Comparison of ENCODE assay signal across 17 mouse cellular contexts in genomic region chr1:189209029-189209714, GRCm38 (mm10).
DNase-seq lines count a peak whose midpoint lies in the region; ATAC-seq lines count a peak whose summit lies in the region.
"Had no signal": no experiment of that assay in that cellular context is flagged by ENCODE, and none has a peak within 500 bp of the region (broad histone marks: within the 10 kb centered on the region; RNA-seq: fewer than 3 reads in every experiment).

No protein-coding gene starts in this region.

- no peak overlapping the region for H3K4me2 ChIP-seq in hindbrain, embryonic 16.5 days (ENCODE audit: low read length)
- no peak overlapping the region for H3K4me2 ChIP-seq in neural tube, embryonic 11.5 days (ENCODE audit: low read depth)
- H3K4me2 ChIP-seq: heart, embryonic 13.5 days; liver, embryonic 13.5 days had no signal

- no peaks in the 10 kb centered on the region for H3K36me3 ChIP-seq in hindbrain, embryonic 10.5 days
- H3K36me3 ChIP-seq in hindbrain, embryonic 16.5 days (ENCODE audit: control insufficient read depth, insufficient read depth, low read length): peaks cover 6% of the 10 kb centered on the region
- H3K36me3 ChIP-seq in neural tube, embryonic 11.5 days (ENCODE audit: control insufficient read depth, insufficient read depth, low read length): no peaks in the 10 kb centered on the region
- H3K36me3 ChIP-seq: heart, embryonic 13.5 days; limb, embryonic 10.5 days; liver, embryonic 13.5 days had no signal

- H3K9ac ChIP-seq in hindbrain, embryonic 16.5 days (ENCODE audit: low read depth, low read length): no peak overlapping the region
- H3K9ac ChIP-seq in neural tube, embryonic 11.5 days (ENCODE audit: low read length): no peak overlapping the region
- H3K9ac ChIP-seq: heart, embryonic 13.5 days; liver, embryonic 13.5 days had no signal

- DNase-seq in hindbrain, embryonic 10.5 days (ENCODE audit: low spot score): peak; percentile 35
- peak; percentile 20 for DNase-seq in neural tube, embryonic 11.5 days (ENCODE audit: low spot score)
- DNase-seq in neural tube, embryonic 10.5 days (ENCODE audit: extremely low spot score, low spot score): no peak
- DNase-seq in embryo, embryonic 11 days: peak; percentile 39
- DNase-seq in frontal cortex, adult 2 months (ENCODE audit: extremely low spot score in 1 of 2, low spot score in 1 of 2): no peak
- DNase-seq in urinary bladder, postnatal 36 days (ENCODE audit: low spot score in 2 of 2): no peak
- DNase-seq: adrenal gland, adult 2 months; kidney, adult 11 months; kidney, postnatal 14 days; liver, embryonic 13.5 days; right cerebral cortex, adult 18-20 months; thymus, adult 2 months had no signal

- H3K4me1 ChIP-seq in hindbrain, embryonic 10.5 days (replicated peaks): peaks cover 18% of the 10 kb centered on the region
- no peaks in the 10 kb centered on the region for H3K4me1 ChIP-seq in hindbrain, embryonic 16.5 days (ENCODE audit: control insufficient read depth, insufficient read depth, low read depth, low read length)
- no peaks in the 10 kb centered on the region for H3K4me1 ChIP-seq in neural tube, embryonic 11.5 days (ENCODE audit: control insufficient read depth, insufficient read depth, low read length)
- H3K4me1 ChIP-seq: limb, embryonic 10.5 days; liver, embryonic 13.5 days had no signal

- ATAC-seq in hindbrain, embryonic 16.5 days: no peak
- 0 out of 2 replicates have a peak, but pooled peaks have one; percentile 38 for ATAC-seq in neural tube, embryonic 11.5 days (ENCODE audit: insufficient read depth, low FRiP score, low TSS enrichment)

- H3K27ac ChIP-seq in hindbrain, embryonic 10.5 days: peak overlapping the region; percentile 79
- H3K27ac ChIP-seq in hindbrain, embryonic 16.5 days (ENCODE audit: low read depth, low read length): no peak overlapping the region
- H3K27ac ChIP-seq in neural tube, embryonic 11.5 days (ENCODE audit: low read depth, low read length): no peak overlapping the region
- H3K27ac ChIP-seq: heart, embryonic 13.5 days; left cerebral cortex, adult 2 months; limb, embryonic 10.5 days; liver, embryonic 13.5 days had no signal

- H3K4me3 ChIP-seq in hindbrain, embryonic 10.5 days: no peak overlapping the region
- no peak overlapping the region for H3K4me3 ChIP-seq in hindbrain, embryonic 16.5 days (ENCODE audit: low read length)
- H3K4me3 ChIP-seq in neural tube, embryonic 11.5 days (ENCODE audit: low read depth, low read length): no peak overlapping the region
- H3K4me3 ChIP-seq: heart, embryonic 13.5 days; left cerebral cortex, adult 2 months; limb, embryonic 10.5 days; liver, embryonic 13.5 days; myocyte had no signal

- 55% methylated on average over 12 of the region's 12 CpGs for WGBS in hindbrain, embryonic 10.5 days
- WGBS in hindbrain, embryonic 16.5 days: 52% methylated on average over 12 of the region's 12 CpGs
- WGBS in neural tube, embryonic 11.5 days: 63% methylated on average over 12 of the region's 12 CpGs

- no peaks in the 10 kb centered on the region for H3K27me3 ChIP-seq in hindbrain, embryonic 10.5 days (ENCODE audit: insufficient read depth, poor library complexity, severe bottlenecking)
- no peaks in the 10 kb centered on the region for H3K27me3 ChIP-seq in hindbrain, embryonic 16.5 days (replicated peaks; ENCODE audit: control insufficient read depth, insufficient read depth, low read length)
- H3K27me3 ChIP-seq in neural tube, embryonic 11.5 days (ENCODE audit: control insufficient read depth, insufficient read depth, low read length): no peaks in the 10 kb centered on the region
- H3K27me3 ChIP-seq: heart, embryonic 13.5 days; liver, embryonic 13.5 days had no signal

- H3K9me3 ChIP-seq in hindbrain, embryonic 10.5 days: peaks cover 6% of the 10 kb centered on the region; the same call in 1 of the 2 replicates
- H3K9me3 ChIP-seq in hindbrain, embryonic 16.5 days (ENCODE audit: control insufficient read depth, low read length): peaks cover 4% of the 10 kb centered on the region; the same call in 1 of the 2 replicates
- no peaks in the 10 kb centered on the region for H3K9me3 ChIP-seq in neural tube, embryonic 11.5 days (ENCODE audit: control insufficient read depth, low read length)
- H3K9me3 ChIP-seq: heart, embryonic 13.5 days; limb, embryonic 10.5 days; liver, embryonic 13.5 days had no signal

Comparison
In these comparisons a context has a peak if more than half of its experiments do, and no peak if none do; other contexts are left out.
1. DNase-seq: peak in hindbrain, embryonic 10.5 days (single experiment), neural tube, embryonic 11.5 days (single experiment) and embryo, embryonic 11 days (single experiment); none in neural tube, embryonic 10.5 days (single experiment), frontal cortex, adult 2 months (0 of 2) and urinary bladder, postnatal 36 days (0 of 2).